Mouse (Mus musculus): Measurements from ENCODE around the gene Synrg. TPM values are rescaled to one million over a fixed set of nuclear protein-coding genes. Genes with fewer than 3 reads are reported as not detected.

Synrg gene
- total RNA-seq, 2 experiments from 2014 or later = 31.3 to 36.1 TPM

GRCm38 (mm10) chr11:84040621-84041020, 76.4 kb downstream of the Synrg start:
- DNase-seq = no peak

DNA sequence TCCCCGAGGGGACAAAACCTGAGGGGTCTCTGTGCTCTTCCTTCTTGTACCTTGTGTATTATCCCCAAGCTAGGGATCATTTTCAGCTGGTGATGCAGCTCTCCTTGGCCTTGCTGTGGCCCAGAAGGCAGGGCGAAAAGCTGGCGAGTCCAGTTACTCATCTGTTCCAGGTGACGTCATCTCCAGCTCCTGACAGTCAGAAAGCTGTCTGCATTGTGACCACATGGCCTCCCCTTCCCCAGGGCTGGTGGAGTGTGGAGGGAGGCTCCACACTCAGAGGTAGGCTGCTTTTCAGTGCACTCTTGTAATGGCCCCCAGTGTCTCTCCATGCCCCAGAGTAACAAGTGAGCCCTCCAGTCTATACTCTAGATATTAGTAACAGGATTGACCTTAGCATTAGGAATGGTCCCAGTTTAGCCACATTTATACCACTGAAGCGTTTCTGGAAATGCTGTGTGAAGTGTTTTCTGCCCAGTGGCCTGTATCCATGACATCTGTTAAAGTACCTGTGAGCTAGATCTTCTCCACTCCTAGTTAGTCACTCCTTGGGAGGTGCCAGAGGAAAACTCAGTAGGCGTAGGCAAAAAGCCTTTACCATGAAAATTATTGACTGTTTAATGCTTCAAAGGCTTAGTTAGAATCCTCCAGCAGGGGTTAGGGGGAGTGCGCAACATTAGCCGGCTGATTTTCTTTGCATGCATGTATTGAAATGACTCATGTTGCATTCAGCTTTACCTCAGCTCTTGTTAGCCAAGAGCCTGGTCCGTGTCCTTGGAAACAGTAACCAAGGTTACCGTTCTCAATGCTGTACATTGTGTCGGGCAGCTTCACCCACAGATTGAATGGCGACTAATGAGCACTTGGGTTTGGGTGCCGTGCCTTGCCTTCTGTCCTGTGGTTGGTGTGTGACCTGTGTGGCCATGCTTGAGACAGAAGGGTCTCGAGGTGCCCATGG, 78.9 kb downstream of the Synrg start:
- peak; percentile 65 for DNase-seq

DNA sequence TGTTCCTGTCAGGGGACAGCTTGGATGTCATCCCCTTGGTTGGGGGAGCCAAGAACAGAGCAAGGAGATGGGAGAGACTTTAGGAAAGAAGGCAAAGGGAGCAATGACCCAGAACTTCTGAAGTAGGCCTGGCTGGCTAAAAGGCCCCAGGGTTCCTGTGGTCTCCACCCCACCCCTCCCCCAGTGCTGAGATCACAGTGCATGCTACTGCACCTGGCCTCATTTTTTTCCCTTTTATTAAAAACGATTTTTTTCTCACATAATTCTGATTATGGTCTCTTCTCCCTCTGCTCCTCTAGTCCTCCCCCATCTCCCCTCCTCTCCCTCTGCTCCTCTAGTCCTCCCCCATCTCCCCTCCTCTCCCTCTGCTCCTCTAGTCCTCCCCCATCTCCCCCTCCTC, 80.8 kb downstream of the Synrg start:
- no peak for DNase-seq

GRCm38 (mm10) chr11:84047270-84047669, 83.0 kb downstream of the Synrg start:
- no peak for DNase-seq

DNA sequence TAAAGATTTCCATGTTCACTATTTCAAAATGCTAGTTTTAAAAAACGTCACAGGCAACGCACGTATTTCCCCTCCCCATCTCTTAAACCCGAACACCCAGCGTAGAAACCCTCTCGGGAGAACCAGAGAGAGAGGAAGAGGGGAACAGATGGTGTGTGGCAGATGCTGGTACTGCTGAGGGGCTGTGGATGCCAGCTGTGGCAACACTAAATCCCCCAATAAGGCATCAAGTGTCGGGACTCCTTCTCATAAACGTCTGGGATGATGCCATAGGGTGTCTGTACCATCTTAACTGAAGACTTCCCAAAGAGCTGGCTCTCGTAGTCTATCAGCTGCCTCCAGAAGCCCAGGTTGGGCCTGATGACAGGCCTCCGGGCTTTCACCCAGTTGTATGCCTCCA, 84.2 kb downstream of the Synrg start:
- no peak for DNase-seq

DNA sequence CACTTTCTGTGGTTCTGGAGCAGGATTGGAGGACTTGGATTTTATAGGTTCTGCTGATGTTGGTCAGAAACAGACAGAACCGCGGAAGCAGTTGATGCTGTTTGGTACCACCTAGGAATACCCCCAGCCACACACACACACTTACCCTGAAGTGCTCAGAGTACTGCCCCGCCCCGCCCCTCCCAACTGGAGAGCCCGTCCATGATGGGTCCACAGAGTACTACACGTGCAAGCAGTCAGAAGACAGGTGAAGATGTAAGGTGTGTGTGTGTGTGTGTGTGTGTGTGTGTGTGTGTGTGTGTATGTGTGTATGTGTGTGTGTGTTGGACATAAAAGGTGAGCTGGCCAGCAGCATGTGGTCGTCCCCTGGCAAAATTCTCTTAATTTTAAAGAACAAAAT, 88.8 kb downstream of the Synrg start:
- DNase-seq = no peak

DNA sequence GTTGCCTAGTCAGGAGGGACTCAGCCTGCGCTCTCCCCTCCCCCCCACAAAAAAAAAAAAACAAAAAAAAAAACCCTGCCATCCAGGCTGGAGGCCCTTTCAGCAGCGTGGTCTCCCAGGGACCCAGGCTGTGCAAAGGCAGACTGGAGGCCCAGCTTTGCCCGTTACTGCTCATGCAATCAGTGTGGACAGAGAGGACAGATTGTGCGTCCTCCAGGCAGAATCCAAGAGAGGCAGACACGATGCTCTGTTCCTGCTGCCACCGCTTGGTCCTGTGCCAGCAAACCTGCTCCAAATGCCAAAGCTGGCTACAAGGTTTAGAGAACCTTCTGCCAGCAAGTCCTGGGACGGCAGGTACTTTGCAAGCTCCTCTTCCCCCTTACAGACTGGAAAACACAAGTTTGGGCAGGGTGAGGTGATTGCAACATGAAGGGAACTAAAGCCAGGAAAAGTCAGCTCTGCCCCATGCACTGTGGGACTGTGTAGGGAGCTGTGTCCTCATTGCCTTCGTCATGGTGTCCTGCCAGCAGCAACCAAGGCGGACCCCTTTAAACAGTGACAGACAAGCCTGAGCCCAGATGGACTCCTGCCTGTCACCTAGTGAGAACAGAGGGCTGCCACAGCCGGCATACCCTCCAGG, 89.4 kb downstream of the Synrg start:
- DNase-seq = peak; percentile 64

DNA sequence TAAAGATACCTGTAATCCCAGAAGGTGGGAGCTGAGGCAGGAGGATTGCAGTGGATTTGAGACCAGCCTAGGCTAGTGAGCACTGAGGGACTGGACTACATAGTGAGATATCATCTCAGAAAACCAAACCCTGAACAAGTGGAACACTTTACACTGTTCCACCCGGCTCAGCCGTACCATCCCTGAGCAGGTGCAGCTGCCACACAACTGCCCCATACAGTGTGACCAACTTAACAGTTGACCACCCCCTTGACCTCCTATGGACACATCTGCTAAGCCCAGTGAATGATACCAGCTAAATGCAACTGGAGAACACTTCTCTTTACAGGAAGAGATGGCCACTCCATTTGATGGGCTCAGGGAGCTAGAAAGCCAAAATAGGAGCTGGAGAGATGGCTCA, 93.2 kb downstream of the Synrg start:
- no peak for DNase-seq

DNA sequence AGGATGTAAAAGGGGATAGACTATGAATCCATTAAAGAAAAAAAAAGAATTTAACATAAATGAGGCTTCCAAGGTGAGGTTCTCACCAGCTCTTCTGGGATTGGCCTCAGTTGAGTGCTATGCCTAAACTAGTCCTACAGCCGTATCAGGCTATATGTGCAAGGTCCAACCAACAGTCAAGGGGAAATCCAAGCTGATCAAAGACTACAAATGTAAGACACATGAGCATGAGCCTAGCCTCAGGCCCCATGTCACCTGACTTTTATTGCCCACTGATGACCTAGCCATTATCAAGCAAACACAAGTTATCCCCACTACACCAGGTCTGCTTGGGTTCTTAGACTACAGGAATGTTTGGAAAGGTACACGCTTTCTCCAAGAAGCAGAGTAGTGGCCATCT, 95.6 kb downstream of the Synrg start:
- DNase-seq = no peak

DNA sequence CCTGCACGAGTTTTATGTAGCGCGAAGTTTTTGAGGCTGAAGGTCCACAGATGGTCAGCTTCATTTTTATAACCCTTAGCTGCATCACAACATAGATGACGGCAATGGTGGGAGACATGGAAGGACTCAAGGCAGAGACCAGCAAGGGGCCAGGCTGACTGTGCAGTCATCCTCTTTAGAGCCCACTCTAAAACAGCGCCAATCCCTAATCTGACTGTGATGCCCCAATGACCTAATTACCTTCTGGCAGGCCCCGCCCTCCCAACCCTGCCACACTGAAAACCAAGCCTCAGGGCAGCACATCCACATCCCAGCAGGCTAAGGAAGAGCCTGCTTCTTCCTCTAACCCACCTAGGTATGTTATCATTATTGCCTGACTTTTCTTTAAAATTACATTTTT, 96.4 kb downstream of the Synrg start:
- DNase-seq = no peak

GRCm38 (mm10) chr11:84061881-84062280, 97.7 kb downstream of the Synrg start:
- no peak for DNase-seq

GRCm38 (mm10) chr11:84062805-84063204, 98.6 kb downstream of the Synrg start:
- DNase-seq = peak; percentile 42

GRCm38 (mm10) chr11:84063631-84064209, 99.5 kb downstream of the Synrg start:
- no peak for DNase-seq

DNA sequence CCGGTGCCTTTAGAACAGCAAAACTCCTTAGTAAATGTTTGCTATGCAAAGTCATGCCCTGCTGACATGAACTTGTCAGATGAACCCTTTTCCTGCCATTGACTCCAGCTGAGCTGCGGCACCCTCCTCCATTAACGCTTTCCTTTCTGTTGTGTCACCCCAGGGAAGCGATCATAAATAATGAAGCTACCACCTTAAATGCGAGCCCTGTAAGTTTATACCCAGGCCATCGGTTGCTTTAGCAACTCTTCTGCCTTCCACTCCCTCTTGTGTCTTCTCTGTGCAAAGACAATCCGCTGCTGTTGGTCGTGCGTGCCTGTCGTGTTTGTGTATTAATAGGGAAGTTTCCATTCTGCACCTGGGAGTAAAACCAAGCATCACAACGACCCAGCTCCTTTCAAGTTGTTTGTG, 101.8 kb downstream of the Synrg start:
- no peak for DNase-seq

GRCm38 (mm10) chr11:84066927-84067645, 102.9 kb downstream of the Synrg start:
- peak; percentile 69 for DNase-seq

DNA sequence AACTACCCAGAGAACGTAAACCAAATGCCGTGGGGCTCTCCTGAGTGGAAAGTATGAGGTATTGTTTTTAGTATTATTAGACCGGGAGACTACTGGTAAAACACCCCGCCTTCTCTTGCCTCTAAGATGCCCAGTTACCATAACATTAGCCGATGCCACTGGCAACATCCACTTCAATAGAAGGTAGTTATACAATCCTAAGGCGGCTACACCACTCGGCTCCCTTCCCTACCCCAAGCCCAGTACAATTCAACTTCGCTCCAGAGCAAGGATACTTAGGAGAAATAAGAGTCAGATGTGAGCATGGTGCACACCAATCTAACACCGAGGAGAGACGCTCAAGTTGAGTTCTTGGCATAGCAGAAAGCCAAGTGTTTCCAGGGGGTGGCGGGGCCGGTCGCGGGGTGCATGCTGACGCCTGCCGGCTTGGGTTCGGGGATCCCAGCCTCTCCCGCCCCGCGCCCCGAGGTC, 103.5 kb downstream of the Synrg start:
- no peak for DNase-seq

DNA sequence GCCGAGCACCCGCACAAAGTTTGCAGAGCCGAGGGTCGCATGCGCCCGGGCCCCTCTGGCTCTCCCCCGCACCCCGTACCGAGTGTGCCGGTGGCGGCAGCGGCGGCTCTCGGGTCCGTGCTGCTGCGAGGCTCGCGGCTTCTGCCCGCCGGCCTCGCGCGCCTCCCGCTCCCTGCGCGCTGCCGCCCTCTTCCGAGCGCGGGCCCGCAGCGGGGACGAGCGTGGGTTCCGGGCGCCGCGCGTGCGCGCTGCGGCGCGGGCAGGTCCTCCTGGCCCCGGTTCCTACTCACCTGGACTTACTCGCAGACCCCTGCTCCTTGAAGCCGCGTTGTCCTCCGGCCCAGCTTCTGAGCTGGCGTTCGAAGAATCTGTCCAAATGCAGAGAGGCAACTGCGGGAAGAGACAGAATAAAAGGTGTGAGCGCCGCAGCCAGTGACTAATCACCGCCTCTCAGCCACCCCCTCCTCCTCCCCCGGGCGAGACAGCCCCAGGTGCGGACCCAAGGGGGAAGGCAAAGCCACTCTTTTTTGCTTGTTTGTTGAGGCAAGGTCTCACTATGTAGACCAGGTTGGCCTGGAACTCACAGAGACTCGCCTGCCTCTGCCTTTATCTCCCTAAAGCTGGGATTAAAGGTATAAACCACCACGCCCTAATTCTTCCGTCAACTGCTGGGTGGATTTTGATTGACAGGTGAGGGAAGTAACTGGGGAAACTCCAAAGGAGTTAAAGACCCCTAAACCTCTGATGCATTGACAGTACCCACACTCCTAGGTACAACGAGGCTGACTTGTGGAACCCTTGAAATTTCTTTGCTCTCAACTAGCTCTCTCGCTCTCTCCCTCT, 104.2 kb downstream of the Synrg start:
- peak; percentile 77 for DNase-seq

DNA sequence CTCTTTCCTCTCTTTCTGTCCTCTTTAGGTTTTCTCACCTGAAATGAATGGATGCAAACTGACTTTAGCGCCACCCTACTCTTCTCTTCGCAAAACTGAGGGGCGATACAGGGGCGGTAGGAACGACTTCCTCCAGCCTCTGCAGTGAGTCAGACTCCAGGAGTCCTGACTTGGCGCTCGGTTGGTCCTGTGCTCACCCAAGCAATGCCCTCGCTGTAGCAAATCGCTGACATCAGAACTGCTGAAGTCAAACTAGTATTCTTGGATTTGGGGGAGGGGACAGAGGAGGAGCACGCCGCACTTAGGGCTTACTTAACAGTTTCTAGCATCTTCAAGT, 104.8 kb downstream of the Synrg start, which contains the start of gene Dusp14:
Gene Dusp14 (minus strand): TSS at position 228 of the 337 bp plus-strand sequence.
- peak; percentile 12 for DNase-seq

GRCm38 (mm10) chr11:84072904-84073651, 108.8 kb downstream of the Synrg start:
- no peak for DNase-seq
